Mouse (Mus musculus) kidney, postnatal 4 days (tissue): ENCODE results near the gene Glrb.
A peak's percentile ranks its signal among the peaks of the same experiment; 100 is the strongest.

Source experiments
- DNase-seq, 2 experiments: peaks; one replicate each; pipeline ENCODE4 v3.0.0; 2021; ENCODE audit warnings: mixed read lengths in 2 of 2

Gene Glrb

DNA sequence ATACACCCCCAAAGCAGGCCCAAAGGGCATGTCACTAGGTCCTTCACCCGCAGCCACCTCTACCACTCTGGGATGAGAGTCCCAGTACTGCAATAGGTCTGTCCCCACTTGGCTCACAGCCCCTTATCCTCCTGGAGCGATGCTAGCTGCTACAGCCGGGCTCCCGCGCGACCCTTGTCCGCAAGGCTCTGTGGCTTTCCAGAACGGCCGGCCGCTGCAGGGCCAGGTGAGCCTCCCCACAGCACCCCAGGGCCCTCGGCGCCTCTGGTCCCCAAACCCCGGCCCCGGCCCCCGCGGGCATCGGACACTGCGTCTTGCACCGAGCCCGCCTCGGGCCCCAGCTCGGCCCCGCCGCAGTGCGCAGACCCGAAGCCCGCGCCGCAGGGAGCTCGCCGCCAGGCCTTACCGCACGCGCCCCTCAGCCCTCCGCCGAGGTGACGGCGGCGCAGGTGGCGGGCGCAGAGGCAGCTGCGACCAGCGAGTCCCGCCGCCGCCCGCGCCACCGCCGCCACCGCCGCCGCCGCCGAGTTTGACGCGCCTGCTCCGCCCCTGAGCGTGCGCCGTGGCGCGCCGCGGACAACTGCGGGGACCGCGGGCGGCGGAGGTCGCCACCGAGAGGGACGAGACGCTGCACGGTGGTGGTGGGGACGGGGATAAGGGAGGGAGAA lies at the start of gene Glrb:
Gene Glrb (minus strand): TSS at position 550 of the 668 bp plus-strand sequence.
- DNase-seq = peak; percentile 53 to 64

- DNase-seq = no peak
Measured at GRCm38 (mm10) chr3:80959965-80960364, 46.5 kb upstream of the Glrb start.

GRCm38 (mm10) chr3:80958591-80958990 lies 45.1 kb upstream of the Glrb start:
- peak; percentile 59 to 65 for DNase-seq

DNA sequence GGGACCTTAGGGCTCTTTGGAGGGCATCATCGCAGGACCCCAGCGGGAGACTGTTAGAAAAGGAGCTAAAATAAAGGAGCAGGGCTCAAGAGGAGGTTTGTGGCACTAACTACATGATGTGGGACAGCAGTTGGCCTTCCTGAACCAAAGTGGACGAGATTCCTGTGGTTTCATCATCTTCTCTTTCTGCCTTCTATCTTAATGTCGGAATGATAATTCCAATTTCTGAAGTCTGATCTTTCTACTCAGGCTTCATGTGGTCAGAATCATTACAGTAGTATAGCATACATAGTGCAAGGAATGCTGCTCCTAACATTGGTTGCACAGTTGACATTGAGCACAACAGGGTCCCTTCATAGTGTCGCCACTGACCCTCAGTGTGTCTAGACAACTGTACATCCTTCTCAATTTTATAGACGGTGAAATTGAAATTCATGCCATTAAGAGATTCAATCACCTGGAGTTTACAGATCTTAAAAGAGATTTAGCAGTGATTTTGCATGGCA lies 372 bp upstream of the Glrb start:
- no peak for DNase-seq

DNA sequence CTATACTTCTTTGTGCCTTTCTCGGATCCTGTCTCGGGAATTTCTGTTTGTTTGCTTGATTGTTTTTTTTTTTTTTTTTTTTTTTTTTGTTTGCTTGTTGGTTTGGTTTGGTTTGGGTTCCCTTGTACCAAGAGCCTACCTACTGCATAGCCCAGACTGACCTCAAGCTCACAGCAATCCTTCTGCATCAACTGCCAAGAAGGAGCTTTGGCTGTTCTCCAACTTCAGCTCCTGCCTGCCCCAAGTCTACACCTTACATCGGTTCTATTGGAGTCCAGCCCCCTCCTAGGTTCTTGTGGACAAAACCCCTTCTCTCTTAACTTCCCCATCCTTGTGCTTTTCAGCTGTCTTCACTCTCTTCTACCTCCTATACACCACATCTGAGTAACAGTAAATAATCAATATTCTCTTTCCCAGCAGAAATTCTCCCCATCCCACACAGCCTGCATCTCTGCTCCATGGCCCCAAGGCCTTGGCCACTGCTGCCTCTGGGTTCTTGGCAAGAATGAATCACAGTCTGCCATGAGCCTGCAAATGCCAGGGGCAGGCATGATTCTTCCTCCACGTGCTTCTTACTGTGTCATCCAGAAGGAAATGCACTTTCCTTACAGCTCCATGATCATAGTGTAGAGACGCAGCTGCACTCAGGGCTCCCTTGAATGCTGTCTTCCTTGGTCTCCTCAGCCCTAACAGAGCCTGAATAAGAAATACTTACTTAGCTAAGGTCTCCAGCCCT lies 18.5 kb downstream of the Glrb start:
- DNase-seq = no peak

GRCm38 (mm10) chr3:80894328-80894727 lies 19.1 kb downstream of the Glrb start:
- no peak for DNase-seq

- no peak for DNase-seq
Measured at GRCm38 (mm10) chr3:80893055-80893690, 20.3 kb downstream of the Glrb start.

- DNase-seq = peak; percentile 19 to 24
Measured at GRCm38 (mm10) chr3:80891087-80891486, 22.4 kb downstream of the Glrb start.

DNA sequence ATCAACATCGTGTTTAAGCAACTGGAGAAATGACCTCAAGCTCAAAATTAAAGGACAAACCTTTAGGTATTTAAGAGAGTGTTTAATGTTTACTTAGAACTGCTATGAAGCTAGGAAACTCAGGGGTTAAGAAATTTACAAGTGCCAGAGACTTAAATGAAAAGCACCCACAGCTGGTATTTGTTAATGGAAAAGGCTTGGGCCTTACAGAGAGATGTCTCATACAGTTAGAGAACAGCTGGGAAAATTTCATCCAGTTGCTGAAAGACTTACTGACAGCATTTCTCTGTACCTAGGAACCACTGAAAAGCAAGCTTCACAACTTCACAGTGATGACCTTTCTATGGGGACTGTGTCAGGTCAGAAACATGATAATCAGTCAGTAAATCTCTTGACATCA lies 28.3 kb downstream of the Glrb start:
- no peak for DNase-seq

DNA sequence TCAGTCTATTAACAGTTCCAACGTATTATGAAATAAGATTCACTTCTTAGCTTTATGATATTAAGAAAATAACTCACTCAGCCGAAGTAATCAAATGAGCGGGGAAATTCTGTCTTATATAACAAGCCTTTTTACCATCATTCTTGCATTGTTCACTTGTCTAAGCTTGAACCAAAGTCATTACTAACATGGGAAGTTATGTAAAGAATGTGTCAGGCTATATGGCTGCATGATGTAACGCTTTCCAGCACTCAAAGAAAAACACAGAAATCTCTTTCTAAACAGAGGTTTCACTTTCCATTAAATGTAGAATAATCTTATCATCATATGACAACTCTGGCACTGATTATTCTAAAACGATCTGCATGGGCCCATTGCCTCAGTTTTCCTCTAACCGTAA lies 29.9 kb downstream of the Glrb start:
- no peak for DNase-seq

DNA sequence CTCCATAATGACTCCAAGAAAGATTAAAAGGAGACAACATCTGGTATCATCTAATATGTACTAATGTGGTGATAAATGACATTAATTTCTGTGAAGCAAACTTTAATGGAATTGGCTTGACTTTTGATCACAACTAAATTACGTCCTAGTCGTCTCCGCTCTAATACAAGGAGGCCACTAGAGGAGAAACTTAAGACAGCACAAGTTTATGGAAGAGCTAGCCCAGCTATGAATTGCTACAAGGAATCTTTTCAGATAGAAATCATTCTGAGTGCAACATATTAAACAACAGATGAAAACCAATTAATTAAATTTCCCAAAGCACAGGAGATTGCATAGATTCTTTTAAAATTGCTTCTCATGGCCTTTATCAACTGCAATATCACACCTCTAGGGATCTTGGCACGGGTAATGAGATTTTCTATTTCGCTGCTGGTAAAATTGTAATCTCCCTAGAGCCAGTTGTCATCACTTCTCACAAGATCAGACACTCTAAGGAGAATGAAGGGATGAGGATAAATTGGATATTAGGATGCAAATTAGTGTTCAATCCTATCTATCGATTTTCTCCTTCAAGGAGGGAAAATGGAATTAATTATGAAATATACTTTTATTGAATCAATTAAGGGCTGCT lies 32.7 kb downstream of the Glrb start:
- no peak for DNase-seq

DNA sequence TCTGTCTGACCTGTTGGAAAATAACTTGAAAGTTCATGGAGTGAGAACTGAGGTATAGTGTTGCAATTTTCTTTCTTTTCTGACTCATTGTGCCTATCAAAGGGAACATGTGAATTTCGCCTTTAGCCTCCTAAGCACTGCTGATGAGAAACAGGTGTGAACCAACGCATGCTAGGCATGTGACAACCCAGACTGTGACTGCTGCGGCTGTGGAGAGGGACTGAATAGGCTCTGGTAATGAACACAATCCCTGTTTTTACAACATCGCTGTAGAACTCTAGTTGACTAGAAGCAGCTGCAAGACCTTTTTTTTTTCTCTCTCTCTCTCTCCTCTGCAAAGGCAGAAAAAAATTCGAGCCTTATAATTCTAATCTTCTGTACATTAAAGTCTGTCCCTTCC lies 34.9 kb downstream of the Glrb start:
- peak; percentile 9 to 14 for DNase-seq

DNA sequence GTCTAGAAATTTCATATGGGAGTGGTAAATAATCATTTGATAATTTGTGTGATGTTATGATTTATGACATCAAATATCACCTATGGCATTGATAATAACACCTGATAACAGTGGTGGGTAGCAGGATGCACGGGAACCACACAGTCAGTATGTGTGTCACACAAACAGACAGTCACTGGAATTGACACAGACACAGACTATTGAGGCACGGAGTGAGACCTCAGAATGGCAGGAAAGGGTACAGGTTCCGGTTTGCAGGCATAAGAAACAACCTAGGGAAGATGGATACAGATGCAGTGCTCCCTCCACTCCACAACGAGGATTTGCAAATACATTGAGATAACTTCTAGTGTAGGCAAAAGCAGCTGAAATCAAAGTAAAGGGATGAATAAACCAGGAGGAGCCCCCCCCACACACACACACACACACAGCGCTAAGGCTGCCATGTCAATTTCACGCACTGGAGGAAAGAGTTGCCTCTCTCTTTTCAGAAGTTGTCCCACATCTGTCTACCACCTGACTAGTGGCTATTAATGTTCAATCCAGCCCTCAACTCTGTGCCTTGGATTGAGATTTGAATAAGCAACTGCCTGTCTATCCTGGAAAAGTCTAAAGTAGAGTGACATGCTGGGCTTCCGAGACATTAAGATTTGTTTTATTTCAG lies 38.6 kb downstream of the Glrb start:
- no peak for DNase-seq

GRCm38 (mm10) chr3:80874081-80874480 lies 39.4 kb downstream of the Glrb start:
- DNase-seq = no peak

DNA sequence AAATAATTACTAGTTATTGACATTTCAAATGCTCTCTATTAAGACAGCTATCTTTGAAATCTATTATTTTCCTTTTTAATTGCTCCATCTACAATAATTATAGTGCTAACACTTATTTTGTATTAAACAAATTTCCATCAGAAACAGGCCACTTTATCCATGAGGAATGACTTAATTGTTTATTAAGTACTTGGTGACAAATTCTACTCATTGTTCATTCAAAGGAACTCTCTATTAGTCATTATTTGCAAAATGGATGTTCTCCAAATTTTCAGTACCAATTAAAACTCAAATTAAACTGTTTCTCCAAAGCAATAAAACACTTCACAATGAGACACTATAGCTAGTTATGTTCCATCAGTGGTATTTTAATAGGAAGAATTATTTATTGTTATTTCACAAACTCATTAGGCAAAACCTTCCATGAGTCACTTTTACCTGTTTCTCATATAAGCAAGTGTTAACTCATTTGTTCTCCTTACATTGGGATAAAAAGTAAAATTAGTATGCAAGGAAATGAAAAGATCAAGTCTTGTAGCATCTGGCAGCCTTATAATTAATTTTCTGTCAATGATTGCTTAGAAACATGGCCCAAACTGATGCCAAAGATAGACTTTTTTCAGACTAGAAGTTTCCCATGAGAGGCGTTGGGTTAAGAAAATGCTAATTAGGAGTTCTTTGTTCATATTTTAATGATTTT lies 41.8 kb downstream of the Glrb start:
- no peak for DNase-seq

DNA sequence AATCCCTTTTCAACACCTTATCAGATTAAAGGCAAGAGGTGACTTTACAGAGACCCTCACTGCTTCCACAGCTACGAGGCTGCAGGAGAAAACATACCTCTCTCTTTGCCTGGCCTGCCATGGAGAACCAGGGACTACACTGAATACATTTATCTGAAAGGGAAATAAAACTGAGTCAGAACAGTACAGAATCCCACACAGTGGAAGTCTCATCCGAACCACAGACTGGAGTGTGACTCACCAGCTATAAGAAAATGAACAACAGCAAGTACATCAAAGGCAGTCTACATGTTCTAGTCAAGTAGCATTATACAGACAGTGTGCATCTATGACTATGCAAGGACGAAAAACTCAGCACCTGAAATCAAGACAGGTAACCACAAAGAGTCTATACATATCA lies 46.1 kb downstream of the Glrb start:
- DNase-seq = no peak

- DNase-seq = no peak
Measured at GRCm38 (mm10) chr3:80852912-80853507, 60.5 kb downstream of the Glrb start.

DNA sequence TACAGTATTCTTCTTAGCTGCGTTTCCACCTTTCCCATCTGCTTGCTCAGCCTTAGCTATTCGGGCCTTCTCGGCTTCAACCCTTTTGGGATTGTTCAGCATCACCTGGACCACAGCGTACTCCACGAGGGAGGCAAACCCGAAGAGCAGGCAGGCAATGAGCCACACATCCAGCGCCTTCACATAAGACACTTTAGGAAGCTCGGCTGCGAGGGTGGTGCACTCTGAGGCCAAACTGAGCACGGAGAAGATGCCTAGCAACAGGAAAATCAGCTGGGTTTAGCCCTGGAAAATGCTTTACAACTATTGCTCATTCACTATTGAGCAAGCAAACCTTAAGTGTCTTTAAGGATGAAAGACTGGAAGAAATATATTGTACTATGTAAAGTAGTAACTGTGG lies 62.5 kb downstream of the Glrb start:
- DNase-seq = no peak

DNA sequence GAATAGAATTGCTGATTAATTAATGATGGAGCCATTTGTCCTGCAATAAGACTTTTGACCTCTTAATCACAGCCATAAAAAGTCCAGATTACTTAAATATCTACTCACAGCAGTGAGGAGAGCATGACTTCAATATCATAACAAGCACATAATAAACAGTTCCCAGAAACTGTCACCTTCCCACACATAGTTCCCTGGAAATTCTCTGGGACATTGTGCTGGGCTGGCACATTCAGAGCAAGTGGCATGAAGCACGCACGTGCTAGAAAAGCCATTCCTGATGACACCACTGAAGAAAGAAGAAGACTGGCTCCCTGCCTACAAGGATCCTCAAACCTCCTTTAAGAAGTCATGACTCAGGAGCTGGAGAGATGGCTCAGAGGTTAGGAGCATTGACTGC lies 67.8 kb downstream of the Glrb start:
- DNase-seq = no peak

- no peak for DNase-seq
Measured at GRCm38 (mm10) chr3:80839845-80840244, 73.6 kb downstream of the Glrb start.

DNA sequence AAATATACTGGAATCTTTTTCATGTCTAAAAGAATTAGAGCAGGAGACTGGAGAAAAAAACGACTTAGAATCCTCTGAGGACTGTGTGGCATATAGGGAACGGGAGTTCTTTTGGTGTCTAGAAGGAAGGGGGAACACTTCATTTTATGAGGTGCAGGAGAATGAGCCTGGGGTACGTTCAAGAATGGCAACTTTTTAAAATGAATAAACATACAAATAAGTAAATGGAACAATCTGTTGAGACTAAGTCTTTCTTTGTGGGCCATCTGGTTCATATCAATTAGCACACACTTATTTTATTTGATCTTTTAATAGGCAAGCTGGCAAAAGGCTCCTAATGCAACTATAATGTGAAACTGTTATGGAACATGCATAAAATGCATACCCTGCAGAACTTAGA lies 75.9 kb downstream of the Glrb start:
- DNase-seq = no peak

- DNase-seq = no peak
Measured at GRCm38 (mm10) chr3:80823975-80824374, 89.5 kb downstream of the Glrb start.
